Mouse (Mus musculus): Measurements from ENCODE around the gene Zfp964. TPM values are rescaled to one million over a fixed set of nuclear protein-coding genes. Genes with fewer than 3 reads are reported as not detected.
A peak's percentile ranks its signal among the peaks of the same experiment; 100 is the strongest.

The Zfp964 gene
- total and polyA plus RNA-seq, 3 experiments, result 0.52 to 0.58 TPM; not detected in 1

- DNase-seq (ENCODE audit: low read depth, low spot score), result peak; percentile 98
- Histone ChIP-seq H3K27me3 (ENCODE audit: control insufficient read depth in 1 of 2, insufficient read depth in 2 of 2, low read length in 2 of 2) (no peaks in the 10 kb centered on the region), H3K27ac (ENCODE audit: control insufficient read depth, low read depth, low read length) (peak within 1 kb of the TSS; percentile 86), H3K79me2 (ENCODE audit: control insufficient read depth, insufficient read depth, low read length, poor library complexity) (peaks cover 21% of the 10 kb centered on the region), H3K9ac (ENCODE audit: control insufficient read depth, low read depth, low read length, poor library complexity, severe bottlenecking) (peak within 1 kb of the TSS; percentile 91), H3K4me1 (ENCODE audit: control insufficient read depth in 1 of 2, insufficient read depth in 2 of 2, low read length in 2 of 2) (peaks cover 2 to 5% of the 10 kb centered on the region in 2 experiments; a peak in 3 of 4 replicates), H3K4me3 (ENCODE audit: control insufficient read depth in 1 of 2, insufficient read depth in 1 of 2, low read depth in 2 of 2, low read length in 2 of 2) (peak within 1 kb of the TSS; percentile 80 to 83), H3K36me3 (ENCODE audit: control insufficient read depth in 1 of 2, insufficient read depth in 2 of 2, low read length in 2 of 2) (peaks cover 0 to 8% of the 10 kb centered on the region in 2 experiments; a peak in 2 of 4 replicates), H3K9me3 (replicated peaks; ENCODE audit: insufficient read depth, low read length) (no peaks in the 10 kb centered on the region)
- TF ChIP-seq MYC (IDR thresholded peaks at IDR 0.05; ENCODE audit: low read depth, low read length) (0 out of 2 replicates have a peak, but pooled peaks have one; percentile 25), TBP (IDR thresholded peaks at IDR 0.05; ENCODE audit: low read depth, low read length) (peak; percentile 53), GABPA (IDR thresholded peaks at IDR 0.05; ENCODE audit: low read depth, low read length) (no peak), ZKSCAN1 (IDR thresholded peaks at IDR 0.05; ENCODE audit: low read depth, low read length) (no peak), MYB (IDR thresholded peaks at IDR 0.05; ENCODE audit: low read depth, low read length) (no peak), USF2 (IDR thresholded peaks at IDR 0.05; ENCODE audit: borderline replicate concordance in 1 of 2, insufficient read depth in 1 of 2, low read depth in 1 of 2, low read length in 2 of 2) (no peak), CTCF (IDR thresholded peaks at IDR 0.05 in 2 of 3, conservative IDR thresholded peaks at IDR 0.05 in 1 of 3; ENCODE audit: control insufficient read depth in 1 of 3, insufficient read depth in 1 of 3, low read depth in 2 of 3, low read length in 3 of 3, poor library complexity in 1 of 3, severe bottlenecking in 1 of 3) (peak; percentile 34 to 78 (median 55)), TCF12 (IDR thresholded peaks at IDR 0.05; ENCODE audit: low read depth, low read length) (peak; percentile 35), ZNF384 (IDR thresholded peaks at IDR 0.05; ENCODE audit: low read depth, low read length) (no peak), POLR2AphosphoS2 (IDR thresholded peaks at IDR 0.05; ENCODE audit: low read length) (peak; percentile 83), POLR2AphosphoS5 (IDR thresholded peaks at IDR 0.05; ENCODE audit: borderline replicate concordance, low read depth, low read length) (no peak), MAX (IDR thresholded peaks at IDR 0.05; ENCODE audit: low read length) (peak; percentile 29; the same call in 1 of the 2 replicates), ZMIZ1 (IDR thresholded peaks at IDR 0.05; ENCODE audit: low read depth, low read length) (peak; percentile 84; the same call in 1 of the 2 replicates), POLR2A (IDR thresholded peaks at IDR 0.05; ENCODE audit: control insufficient read depth in 1 of 2, insufficient read depth in 1 of 2, low read depth in 1 of 2, low read length in 2 of 2, poor library complexity in 1 of 2) (peak; percentile 85 to 92; a peak in 3 of 4 replicates), ETS1 (IDR thresholded peaks at IDR 0.05; ENCODE audit: low read depth, low read length) (peak; percentile 71; the same call in 1 of the 2 replicates), MEF2A (IDR thresholded peaks at IDR 0.05; ENCODE audit: extremely low read depth, insufficient replicate concordance, low read depth, low read length, poor library complexity, severe bottlenecking) (no peak), SIN3A (IDR thresholded peaks at IDR 0.05; ENCODE audit: low read length) (peak; percentile 87), MAZ (IDR thresholded peaks at IDR 0.05; ENCODE audit: low read depth, low read length) (peak; percentile 69; the same call in 1 of the 2 replicates), HCFC1 (IDR thresholded peaks at IDR 0.05; ENCODE audit: low read depth, low read length) (peak; percentile 89), NRF1 (IDR thresholded peaks at IDR 0.05; ENCODE audit: insufficient read depth, low read depth, low read length, poor library complexity, severe bottlenecking) (no peak), EP300 (IDR thresholded peaks at IDR 0.05; ENCODE audit: low read depth in 1 of 2, low read length in 2 of 2) (no peak), E2F4 (IDR thresholded peaks at IDR 0.05; ENCODE audit: borderline replicate concordance, low read depth, low read length) (0 out of 2 replicates have a peak, but pooled peaks have one; percentile 41), GATA1 (IDR thresholded peaks at IDR 0.05; ENCODE audit: low read depth, low read length) (no peak), MAFK (IDR thresholded peaks at IDR 0.05; ENCODE audit: borderline replicate concordance, low read depth, low read length) (no peak), ELF1 (IDR thresholded peaks at IDR 0.05; ENCODE audit: low read depth, low read length) (peak; percentile 97), USF1 (IDR thresholded peaks at IDR 0.05; ENCODE audit: low read depth, low read length) (no peak), JUND (IDR thresholded peaks at IDR 0.05; ENCODE audit: low read depth, low read length) (no peak), CHD1 (IDR thresholded peaks at IDR 0.05; ENCODE audit: low read depth, low read length) (no peak), TAL1 (IDR thresholded peaks at IDR 0.05; ENCODE audit: low read length) (no peak), SMC3 (IDR thresholded peaks at IDR 0.05; ENCODE audit: low read depth, low read length) (peak; percentile 67), RAD21 (IDR thresholded peaks at IDR 0.05; ENCODE audit: low read depth, low read length) (peak; percentile 82), UBTF (IDR thresholded peaks at IDR 0.05; ENCODE audit: borderline replicate concordance, insufficient read depth, low read depth, low read length) (no peak), ZC3H11A (IDR thresholded peaks at IDR 0.05; ENCODE audit: low read depth, low read length) (peak; percentile 71), KAT2A (conservative IDR thresholded peaks at IDR 0.05; ENCODE audit: low read depth, low read length) (no peak; the same call in 1 of the 2 replicates), BHLHE40 (IDR thresholded peaks at IDR 0.05; ENCODE audit: borderline replicate concordance, low read depth, low read length) (no peak)
These were observed 29.0 kb upstream of the Zfp964 start, which contains the start of gene Zfp868 for GRCm38 (mm10) chr8:69625095-69625789. Gene Zfp868 (minus strand): TSS chr8:69625548.
